Mouse (Mus musculus): ENCODE measurements around the gene Vmn1r55. TPM values are rescaled to one million over a fixed set of nuclear protein-coding genes. Genes with fewer than 3 reads are reported as not detected.
"Not testable (repeated sequence)": the region's sequence is repeated elsewhere in the genome, so short reads cannot be mapped to it uniquely, and the experiment has no call there.

Gene Vmn1r55
- polyA plus RNA-seq (2012; rRNA removed) = not detected in 2 replicates

DNA sequence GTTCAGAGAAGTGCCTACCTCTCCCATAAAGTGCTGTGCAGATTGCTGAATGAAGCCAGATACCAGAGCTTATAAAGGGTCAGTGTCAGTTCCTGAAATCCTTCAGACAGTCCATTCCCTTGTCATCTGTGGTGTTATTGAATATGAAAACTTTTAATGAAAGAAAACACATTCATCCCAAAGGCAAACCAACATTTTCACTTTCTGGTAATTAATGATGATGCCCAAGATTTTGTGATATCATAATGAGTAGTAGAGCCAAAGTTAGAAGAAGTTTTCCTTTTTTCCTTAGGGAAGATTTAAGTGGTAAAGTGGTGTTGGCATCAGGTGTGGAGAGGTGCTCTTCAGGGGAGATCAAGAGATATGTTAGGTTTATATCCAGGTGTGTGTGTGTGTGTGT is at the start of gene Vmn1r55:
TSS of gene Vmn1r55 (minus strand) at position 101 of the 400 bp plus-strand sequence.
- not testable (repeated sequence) for H3K27ac ChIP-seq (ENCODE audit: control insufficient read depth, insufficient read depth, low read length); H3K4me3 ChIP-seq (ENCODE audit: control insufficient read depth, insufficient read depth, low read length); H3K36me3 ChIP-seq (ENCODE audit: control insufficient read depth, insufficient read depth, low read length); DNase-seq; H3K27me3 ChIP-seq (ENCODE audit: control insufficient read depth, insufficient read depth, low read length); H3K4me1 ChIP-seq (replicated peaks; ENCODE audit: control insufficient read depth, insufficient read depth, low read length)

GRCm38 (mm10) chr7:5196647-5197046 is 47.2 kb upstream of the Vmn1r55 start, which contains the start of gene Vmn1r56:
Vmn1r56 (minus strand) TSS chr7:5196747.
- H3K4me3 ChIP-seq (ENCODE audit: control insufficient read depth, insufficient read depth, low read length); DNase-seq; H3K27me3 ChIP-seq (ENCODE audit: control insufficient read depth, insufficient read depth, low read length); H3K4me1 ChIP-seq (replicated peaks; ENCODE audit: control insufficient read depth, insufficient read depth, low read length); H3K27ac ChIP-seq (ENCODE audit: control insufficient read depth, insufficient read depth, low read length); H3K36me3 ChIP-seq (ENCODE audit: control insufficient read depth, insufficient read depth, low read length): not testable (repeated sequence)

GRCm38 (mm10) chr7:5125549-5126406 is 23.7 kb downstream of the Vmn1r55 start, which contains the start of gene Rasl2-9:
Rasl2-9 (minus strand) TSS chr7:5125950.
- TF ChIP-seq POLR2A (IDR thresholded peaks at IDR 0.05; ENCODE audit: control insufficient read depth, extremely low read depth, insufficient read depth, low read length, poor library complexity) (no peak), CTCF (IDR thresholded peaks at IDR 0.05; ENCODE audit: borderline replicate concordance, control insufficient read depth, extremely low read depth, insufficient read depth, low read length, poor library complexity) (peak; percentile 69; the same call in 1 of the 2 replicates)
- no peaks in the 10 kb centered on the region for H3K27me3 ChIP-seq (ENCODE audit: control insufficient read depth, insufficient read depth, low read length)
- peak within 1 kb of the TSS; percentile 32 for H3K4me3 ChIP-seq (ENCODE audit: control insufficient read depth, insufficient read depth, low read length)
- no peak within 1 kb of the TSS for H3K27ac ChIP-seq (ENCODE audit: control insufficient read depth, insufficient read depth, low read length)
- DNase-seq = peak; percentile 60
- 15% methylated on average over 42 of the region's 42 CpGs for WGBS
- H3K4me1 ChIP-seq (replicated peaks; ENCODE audit: control insufficient read depth, insufficient read depth, low read length) = peaks cover 3% of the 10 kb centered on the region; the same call in 1 of the 2 replicates
- no peaks in the 10 kb centered on the region for H3K36me3 ChIP-seq (ENCODE audit: control insufficient read depth, insufficient read depth, low read length)

- no peaks in the 10 kb centered on the region for H3K27me3 ChIP-seq (ENCODE audit: control insufficient read depth, insufficient read depth, low read length)
- H3K4me1 ChIP-seq (replicated peaks; ENCODE audit: control insufficient read depth, insufficient read depth, low read length) = peaks cover 3% of the 10 kb centered on the region; the same call in 1 of the 2 replicates
- TF ChIP-seq CTCF (IDR thresholded peaks at IDR 0.05; ENCODE audit: borderline replicate concordance, control insufficient read depth, extremely low read depth, insufficient read depth, low read length, poor library complexity) (no peak), POLR2A (IDR thresholded peaks at IDR 0.05; ENCODE audit: control insufficient read depth, extremely low read depth, insufficient read depth, low read length, poor library complexity) (no peak)
- no peak overlapping the region for H3K27ac ChIP-seq (ENCODE audit: control insufficient read depth, insufficient read depth, low read length)
- no peaks in the 10 kb centered on the region for H3K36me3 ChIP-seq (ENCODE audit: control insufficient read depth, insufficient read depth, low read length)
- H3K4me3 ChIP-seq (ENCODE audit: control insufficient read depth, insufficient read depth, low read length) = no peak overlapping the region
- DNase-seq = no peak
- 83% methylated on average over 8 of the region's 8 CpGs for WGBS
These were observed 24.4 kb downstream of the Vmn1r55 start for GRCm38 (mm10) chr7:5125078-5125477.

GRCm38 (mm10) chr7:5116850-5117249 is 32.6 kb downstream of the Vmn1r55 start, which contains the start of gene Rfpl4:
Rfpl4 (minus strand) TSS chr7:5116950.
- no peak for DNase-seq
- WGBS = 85% methylated on average over 3 of the region's 3 CpGs
- no peaks in the 10 kb centered on the region for H3K36me3 ChIP-seq (ENCODE audit: control insufficient read depth, insufficient read depth, low read length)

GRCm38 (mm10) chr7:5112701-5113100 is 36.8 kb downstream of the Vmn1r55 start:
- Histone ChIP-seq H3K27ac (ENCODE audit: control insufficient read depth, insufficient read depth, low read length) (no peak overlapping the region), H3K36me3 (ENCODE audit: control insufficient read depth, insufficient read depth, low read length) (no peaks in the 10 kb centered on the region), H3K27me3 (ENCODE audit: control insufficient read depth, insufficient read depth, low read length) (no peaks in the 10 kb centered on the region), H3K4me3 (ENCODE audit: control insufficient read depth, insufficient read depth, low read length) (no peak overlapping the region), H3K4me1 (replicated peaks; ENCODE audit: control insufficient read depth, insufficient read depth, low read length) (no peaks in the 10 kb centered on the region)
- DNase-seq = no peak
- no peak for TF ChIP-seq POLR2A (IDR thresholded peaks at IDR 0.05; ENCODE audit: control insufficient read depth, extremely low read depth, insufficient read depth, low read length, poor library complexity)
- TF ChIP-seq CTCF (IDR thresholded peaks at IDR 0.05; ENCODE audit: borderline replicate concordance, control insufficient read depth, extremely low read depth, insufficient read depth, low read length, poor library complexity) = no peak
- WGBS = 29% methylated on average over 3 of the region's 3 CpGs

More at GRCm38 (mm10) chr7:5116850-5117249, 32.6 kb downstream of the Vmn1r55 start, which contains the start of gene Rfpl4:
- no peaks in the 10 kb centered on the region for H3K4me1 ChIP-seq (replicated peaks; ENCODE audit: control insufficient read depth, insufficient read depth, low read length)
- H3K27me3 ChIP-seq (ENCODE audit: control insufficient read depth, insufficient read depth, low read length) = no peaks in the 10 kb centered on the region
- H3K27ac ChIP-seq (ENCODE audit: control insufficient read depth, insufficient read depth, low read length) = no peak within 1 kb of the TSS
- no peak within 1 kb of the TSS for H3K4me3 ChIP-seq (ENCODE audit: control insufficient read depth, insufficient read depth, low read length)
- TF ChIP-seq POLR2A (IDR thresholded peaks at IDR 0.05; ENCODE audit: control insufficient read depth, extremely low read depth, insufficient read depth, low read length, poor library complexity) = no peak
- no peak for TF ChIP-seq CTCF (IDR thresholded peaks at IDR 0.05; ENCODE audit: borderline replicate concordance, control insufficient read depth, extremely low read depth, insufficient read depth, low read length, poor library complexity)

DNA sequence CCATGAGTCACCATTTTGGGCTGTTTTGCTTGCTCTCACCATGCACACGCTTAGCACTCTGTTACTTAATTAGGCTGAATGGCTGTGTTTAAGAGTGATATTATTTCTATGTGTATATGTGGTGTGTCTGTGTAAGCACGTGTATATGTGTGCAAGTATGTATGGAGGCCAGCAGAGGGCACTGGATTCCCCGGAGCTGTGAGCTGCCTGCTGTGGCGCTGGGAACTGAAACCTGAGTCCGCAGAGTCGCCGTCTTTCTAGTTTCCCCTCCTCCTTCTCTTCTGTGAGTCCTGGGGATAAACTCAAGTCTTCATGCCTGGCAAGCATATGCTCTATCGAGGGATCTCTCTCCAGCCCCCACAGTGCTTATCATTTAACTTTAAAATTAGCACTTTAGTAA is 40.2 kb downstream of the Vmn1r55 start:
- no peak for DNase-seq
- TF ChIP-seq POLR2A (IDR thresholded peaks at IDR 0.05; ENCODE audit: control insufficient read depth, extremely low read depth, insufficient read depth, low read length, poor library complexity) (no peak), CTCF (IDR thresholded peaks at IDR 0.05; ENCODE audit: borderline replicate concordance, control insufficient read depth, extremely low read depth, insufficient read depth, low read length, poor library complexity) (no peak)
- 92% methylated on average over 8 of the region's 8 CpGs for WGBS
- H3K4me3 ChIP-seq (ENCODE audit: control insufficient read depth, insufficient read depth, low read length) = no peak overlapping the region
- no peak overlapping the region for H3K27ac ChIP-seq (ENCODE audit: control insufficient read depth, insufficient read depth, low read length)
- H3K4me1 ChIP-seq (replicated peaks; ENCODE audit: control insufficient read depth, insufficient read depth, low read length) = no peaks in the 10 kb centered on the region
- no peaks in the 10 kb centered on the region for H3K36me3 ChIP-seq (ENCODE audit: control insufficient read depth, insufficient read depth, low read length)
- H3K27me3 ChIP-seq (ENCODE audit: control insufficient read depth, insufficient read depth, low read length) = no peaks in the 10 kb centered on the region
